Mouse (Mus musculus) macrophage (primary cell): ENCODE data around the gene Letm1. TPM values are rescaled to one million over a fixed set of nuclear protein-coding genes. Genes with fewer than 3 reads are reported as not detected.
A peak's percentile ranks its signal among the peaks of the same experiment; 100 is the strongest.

Experiments used
- H3K27ac ChIP-seq: fragments of 350-480 bp; formaldehyde crosslinking; 2 replicates; pipeline ENCODE4 v1.9.0; 2021
- H3K36me3 ChIP-seq: fragments of 350-480 bp; formaldehyde crosslinking; 2 replicates; pipeline ENCODE4 v1.9.0; 2021; ENCODE audit errors: inconsistent target
- H3K4me3 ChIP-seq: fragments of 350-480 bp; formaldehyde crosslinking; 2 replicates; pipeline ENCODE4 v1.9.0; 2021; ENCODE audit errors: inconsistent target
- H3K79me2 ChIP-seq: fragments of 350-480 bp; formaldehyde crosslinking; 2 replicates; pipeline ENCODE4 v1.9.0; 2021; ENCODE audit errors: inconsistent target
- WGBS: methylation state at CpG from one replicate; pipeline ENCODE4 v1.1.7; 2026; ENCODE audit warnings: inconsistent platforms; ENCODE audit not compliant: missing documents; 5-methylcytosine and 5-hydroxymethylcytosine counted together
- polyA plus RNA-seq: library from polyadenylated mRNA; stranded (reverse); fragments of 250-400 nt; gene quantifications from 3 replicates; pipeline ENCODE4 v1.2.4, GENCODE M21; 2018; ENCODE audit warnings: inconsistent platforms

Letm1 gene
- polyA plus RNA-seq, 1 experiment from 2014 or later: 18.0 TPM

DNA sequence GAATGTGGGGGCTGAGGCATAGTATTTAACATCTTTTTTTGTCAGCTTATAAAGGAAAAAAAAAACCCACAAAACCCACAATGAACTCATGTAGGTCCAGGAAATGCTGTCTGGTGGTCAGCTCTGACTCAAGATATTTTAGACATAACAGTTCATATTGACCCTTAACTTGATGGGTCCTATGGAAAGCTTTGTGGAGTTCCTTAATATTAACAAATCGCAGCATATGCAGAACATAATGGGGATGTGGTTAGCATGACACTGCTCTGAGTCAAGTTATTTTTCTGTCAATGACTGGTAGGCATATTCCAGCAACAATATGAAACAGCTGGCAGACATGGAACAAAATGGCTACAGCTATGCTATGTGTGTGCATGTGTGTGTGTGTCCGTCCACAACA, 20.7 kb upstream of the Letm1 start:
- Histone ChIP-seq H3K27ac (no peak overlapping the region), H3K4me3 (no peak overlapping the region), H3K79me2 (no peaks in the 10 kb centered on the region), H3K36me3 (no peaks in the 10 kb centered on the region)
- 59% methylated on average over 2 of the region's 2 CpGs for WGBS

GRCm38 (mm10) chr5:33791912-33792643, 9.5 kb upstream of the Letm1 start:
- WGBS: 86% methylated on average over 5 of the region's 5 CpGs
- no peak overlapping the region for H3K4me3 ChIP-seq
- no peak overlapping the region for H3K27ac ChIP-seq
- no peaks in the 10 kb centered on the region for H3K79me2 ChIP-seq
- H3K36me3 ChIP-seq: no peaks in the 10 kb centered on the region

DNA sequence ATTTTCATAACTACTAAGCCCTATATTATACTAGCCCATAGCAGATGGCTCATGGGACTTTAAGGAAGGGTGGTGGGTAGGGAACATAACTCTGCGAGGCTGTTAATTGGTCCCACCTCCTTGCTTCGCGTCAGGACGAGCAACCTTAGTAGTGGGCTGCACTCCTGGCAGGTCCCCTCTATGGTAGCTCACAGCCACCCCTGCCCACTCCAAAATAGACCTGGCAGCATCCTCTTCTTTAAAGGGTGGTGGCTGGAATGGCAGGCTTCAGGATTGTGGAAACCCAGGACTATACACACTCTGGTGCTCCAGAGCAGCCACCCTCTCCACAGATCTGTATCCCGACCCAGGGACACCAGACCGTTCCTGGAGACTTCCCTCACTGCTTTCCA, 378 bp upstream of the Letm1 start:
- WGBS: 14% methylated on average over 6 of the region's 6 CpGs
- Histone ChIP-seq H3K4me3 (peak overlapping the region; percentile 27), H3K36me3 (no peaks in the 10 kb centered on the region; the same call in 1 of the 2 replicates), H3K27ac (0 out of 2 replicates have a peak overlapping the region, but pooled peaks have one; percentile 5), H3K79me2 (peaks cover 36% of the 10 kb centered on the region)

- Histone ChIP-seq H3K79me2 (peaks cover 36% of the 10 kb centered on the region), H3K4me3 (peak overlapping the region; percentile 60), H3K27ac (no peak overlapping the region), H3K36me3 (peaks cover 7% of the 10 kb centered on the region)
- 6% methylated on average over 10 of the region's 11 CpGs for WGBS
Observed at GRCm38 (mm10) chr5:33781964-33782344, 663 bp downstream of the Letm1 start.

- no peak overlapping the region for H3K4me3 ChIP-seq
- no peak overlapping the region for H3K27ac ChIP-seq
- H3K79me2 ChIP-seq: peaks cover 42% of the 10 kb centered on the region
- peaks cover 19% of the 10 kb centered on the region for H3K36me3 ChIP-seq
Observed at GRCm38 (mm10) chr5:33777195-33777594, 5.4 kb downstream of the Letm1 start.

DNA sequence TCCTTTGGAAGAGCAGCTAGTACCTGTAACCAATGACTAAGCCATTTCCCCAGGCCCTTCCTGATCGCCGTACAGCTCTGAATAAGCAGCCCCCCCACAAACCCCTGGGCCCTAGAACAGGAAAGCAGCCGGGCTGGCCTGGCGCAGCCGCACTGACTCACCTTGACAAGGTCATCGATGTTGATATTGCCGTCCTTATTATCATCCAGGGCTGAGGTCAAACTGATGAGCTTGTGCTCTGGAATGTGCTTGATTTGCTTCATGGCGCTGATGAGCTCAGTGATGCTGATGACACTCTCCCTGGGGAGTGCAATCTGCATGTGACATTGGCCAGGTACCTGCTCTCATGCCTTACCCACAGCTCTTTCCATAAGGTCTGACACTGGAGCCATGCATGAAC, 39.1 kb downstream of the Letm1 start:
- Histone ChIP-seq H3K79me2 (no peaks in the 10 kb centered on the region), H3K4me3 (no peak overlapping the region), H3K36me3 (peaks cover 75% of the 10 kb centered on the region), H3K27ac (no peak overlapping the region)
- 95% methylated on average over 8 of the region's 8 CpGs for WGBS

- Histone ChIP-seq H3K4me3 (no peak overlapping the region), H3K79me2 (no peaks in the 10 kb centered on the region), H3K36me3 (peaks cover 48% of the 10 kb centered on the region), H3K27ac (no peak overlapping the region)
- WGBS: 92% methylated on average over 4 of the region's 4 CpGs
Observed at GRCm38 (mm10) chr5:33740548-33740947, 42.1 kb downstream of the Letm1 start.

GRCm38 (mm10) chr5:33738341-33738740, 44.3 kb downstream of the Letm1 start:
- Histone ChIP-seq H3K36me3 (peaks cover 27% of the 10 kb centered on the region), H3K27ac (no peak overlapping the region), H3K79me2 (no peaks in the 10 kb centered on the region), H3K4me3 (no peak overlapping the region)

DNA sequence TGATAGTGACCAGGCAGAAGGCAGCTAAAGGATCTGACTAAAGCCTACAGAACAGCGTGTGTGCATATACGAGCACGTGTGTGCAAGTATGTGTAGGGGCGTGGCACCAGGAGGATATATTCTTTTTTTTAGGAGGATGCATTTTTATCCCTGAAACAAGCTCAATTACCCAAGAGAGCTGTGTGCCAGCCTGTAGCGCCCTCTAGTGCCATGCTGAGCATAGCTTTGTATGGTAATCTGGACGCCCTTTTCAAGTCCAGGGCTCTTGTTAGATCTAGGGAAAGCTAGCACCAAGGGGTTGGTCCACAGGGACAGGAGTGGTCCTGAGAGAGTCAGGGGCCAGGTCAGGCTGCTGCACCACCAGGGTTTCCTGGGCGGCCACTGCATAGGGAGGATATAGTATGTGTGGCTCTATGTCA, 44.7 kb downstream of the Letm1 start:
- Histone ChIP-seq H3K36me3 (peaks cover 22% of the 10 kb centered on the region; the same call in 1 of the 2 replicates), H3K79me2 (no peaks in the 10 kb centered on the region), H3K27ac (no peak overlapping the region), H3K4me3 (no peak overlapping the region)
- 27% methylated on average over 7 of the region's 7 CpGs for WGBS

DNA sequence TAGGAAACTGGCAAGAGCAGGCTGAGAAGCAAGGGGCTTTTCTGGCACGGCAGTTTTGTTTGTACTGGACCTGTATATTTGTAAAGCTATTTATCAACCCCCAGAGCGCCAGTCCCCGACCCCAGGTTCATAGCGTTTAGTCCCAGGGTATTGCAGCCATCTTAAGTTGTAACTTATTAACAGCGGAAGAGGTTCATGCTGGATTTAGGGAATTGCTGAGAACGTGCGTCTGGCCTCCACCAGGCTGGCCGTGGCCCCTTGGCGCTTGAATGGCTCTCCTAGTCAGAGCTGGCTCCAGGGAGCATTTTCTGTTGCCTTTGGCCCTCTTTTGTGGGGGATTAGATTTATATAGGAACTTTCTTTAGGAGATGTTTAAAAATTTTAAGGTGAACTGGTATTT, 46.4 kb downstream of the Letm1 start:
- Histone ChIP-seq H3K79me2 (no peaks in the 10 kb centered on the region), H3K36me3 (peaks cover 8% of the 10 kb centered on the region; the same call in 1 of the 2 replicates), H3K4me3 (no peak overlapping the region), H3K27ac (no peak overlapping the region)
- WGBS: 95% methylated on average over 9 of the region's 9 CpGs

GRCm38 (mm10) chr5:33735412-33736092, 47.1 kb downstream of the Letm1 start:
- 90% methylated on average over 16 of the region's 16 CpGs for WGBS
- H3K79me2 ChIP-seq: no peaks in the 10 kb centered on the region
- H3K36me3 ChIP-seq: peaks cover 4% of the 10 kb centered on the region; the same call in 1 of the 2 replicates
- no peak overlapping the region for H3K27ac ChIP-seq
- no peak overlapping the region for H3K4me3 ChIP-seq

DNA sequence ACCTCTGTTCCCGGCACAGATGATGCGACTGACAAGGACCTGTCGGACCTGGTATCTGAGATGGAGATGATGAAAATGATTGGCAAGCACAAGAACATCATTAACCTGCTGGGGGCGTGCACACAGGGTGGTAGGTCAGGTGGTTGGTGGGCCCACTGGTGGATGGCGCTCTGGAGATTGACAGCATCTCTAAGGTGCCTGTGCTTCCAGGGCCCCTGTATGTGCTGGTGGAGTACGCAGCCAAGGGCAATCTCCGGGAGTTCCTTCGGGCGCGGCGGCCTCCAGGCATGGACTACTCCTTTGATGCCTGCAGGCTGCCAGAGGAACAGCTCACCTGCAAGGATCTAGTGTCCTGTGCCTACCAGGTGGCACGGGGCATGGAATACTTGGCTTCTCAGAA, 48.8 kb downstream of the Letm1 start:
- 97% methylated on average over 12 of the region's 12 CpGs for WGBS
- no peaks in the 10 kb centered on the region for H3K36me3 ChIP-seq
- no peaks in the 10 kb centered on the region for H3K79me2 ChIP-seq
- H3K27ac ChIP-seq: no peak overlapping the region
- H3K4me3 ChIP-seq: no peak overlapping the region

- Histone ChIP-seq H3K36me3 (no peaks in the 10 kb centered on the region), H3K79me2 (no peaks in the 10 kb centered on the region), H3K27ac (no peak overlapping the region), H3K4me3 (no peak overlapping the region)
- 89% methylated on average over 19 of the region's 21 CpGs for WGBS
Observed at GRCm38 (mm10) chr5:33731051-33731450, 51.6 kb downstream of the Letm1 start.

- Histone ChIP-seq H3K4me3 (no peak overlapping the region), H3K27ac (no peak overlapping the region), H3K79me2 (no peaks in the 10 kb centered on the region), H3K36me3 (no peaks in the 10 kb centered on the region)
- WGBS: 91% methylated on average over 5 of the region's 5 CpGs
Observed at GRCm38 (mm10) chr5:33730516-33730915, 52.1 kb downstream of the Letm1 start.

- no peaks in the 10 kb centered on the region for H3K36me3 ChIP-seq
- H3K79me2 ChIP-seq: no peaks in the 10 kb centered on the region
- H3K27ac ChIP-seq: no peak overlapping the region
- H3K4me3 ChIP-seq: no peak overlapping the region
- WGBS: 94% methylated on average over 7 of the region's 7 CpGs
Observed at GRCm38 (mm10) chr5:33728841-33729240, 53.8 kb downstream of the Letm1 start.
